Mouse (Mus musculus) thymus, adult 2 months (tissue): ENCODE measurements around the gene Hoxc11.

ENCODE experiments used
- CTCF ChIP-seq: fragments of 200-500 bp; IDR thresholded peaks from 2 replicates; pipeline ENCODE4 v1.5.1; 2012; ENCODE audit warnings: mild to moderate bottlenecking, control low read depth, low read length, moderate library complexity, borderline replicate concordance; ENCODE audit not compliant: control insufficient read depth, poor library complexity, insufficient read depth; ENCODE audit errors: extremely low read depth
- POLR2A ChIP-seq: fragments of 200-500 bp; IDR thresholded peaks from 2 replicates; pipeline ENCODE4 v1.6.1; 2012; ENCODE audit warnings: mild to moderate bottlenecking, low read length, control low read depth, moderate library complexity; ENCODE audit not compliant: control insufficient read depth, poor library complexity, insufficient read depth; ENCODE audit errors: extremely low read depth

GRCm38 (mm10) chr15:102937036-102937666 lies 17.1 kb upstream of the Hoxc11 start:
- TF ChIP-seq POLR2A (no peak), CTCF (no peak)
